ENCODE assay signal across 26 mouse cellular contexts in genomic region chr17:14643996-14644395, GRCm38 (mm10). TPM values are rescaled to one million over a fixed set of nuclear protein-coding genes. Genes with fewer than 3 reads are reported as not detected.
"Had no signal": no experiment of that assay in that cellular context is flagged by ENCODE, and none has a peak within 500 bp of the region (broad histone marks: within the 10 kb centered on the region; RNA-seq: fewer than 3 reads in every experiment).

No protein-coding gene starts in this region.

- H3K4me3 ChIP-seq: kidney, embryonic 15.5 days; left cerebral cortex, adult 2 months; limb, embryonic 13.5 days; midbrain, embryonic 12.5 days; midbrain, embryonic 15.5 days; myocyte; neural tube, embryonic 13.5 days; stomach, embryonic 15.5 days had no signal

- H3K4me1 ChIP-seq: kidney, embryonic 15.5 days; midbrain, embryonic 12.5 days; midbrain, embryonic 15.5 days had no signal

- H3K27ac ChIP-seq: kidney, embryonic 15.5 days; left cerebral cortex, adult 2 months; limb, embryonic 13.5 days; liver, embryonic 14.5 days; macrophage; midbrain, embryonic 12.5 days; midbrain, embryonic 15.5 days; neural tube, embryonic 13.5 days; stomach, embryonic 15.5 days had no signal

- H3K27me3 ChIP-seq: kidney, embryonic 15.5 days; limb, embryonic 13.5 days; midbrain, embryonic 12.5 days; midbrain, embryonic 15.5 days; neural tube, embryonic 13.5 days; stomach, embryonic 15.5 days had no signal

- ATAC-seq: liver, postnatal 0 days; lung, postnatal 0 days; midbrain, embryonic 15.5 days had no signal

- H3K4me2 ChIP-seq: kidney, embryonic 15.5 days; limb, embryonic 13.5 days; liver, embryonic 11.5 days; lung, embryonic 14.5 days; midbrain, embryonic 12.5 days; midbrain, embryonic 15.5 days; neural tube, embryonic 13.5 days; stomach, embryonic 15.5 days had no signal

- H3K36me3 ChIP-seq: kidney, embryonic 15.5 days; limb, embryonic 13.5 days; midbrain, embryonic 12.5 days; midbrain, embryonic 15.5 days; neural tube, embryonic 13.5 days; stomach, embryonic 15.5 days had no signal

- H3K9ac ChIP-seq: kidney, embryonic 15.5 days; limb, embryonic 13.5 days; liver, embryonic 14.5 days; liver, postnatal 0 days; lung, embryonic 14.5 days; midbrain, embryonic 12.5 days; midbrain, embryonic 15.5 days; neural tube, embryonic 13.5 days; stomach, embryonic 15.5 days had no signal

- H3K9me3 ChIP-seq: kidney, embryonic 15.5 days; limb, embryonic 13.5 days; midbrain, embryonic 12.5 days; midbrain, embryonic 15.5 days; neural tube, embryonic 13.5 days; stomach, embryonic 15.5 days had no signal

- DNase-seq: kidney, adult 8-10 months; kidney, postnatal 10 days; kidney, postnatal 36 days; layer of hippocampus, postnatal 36 days; left cerebral cortex, postnatal 4 days; liver, postnatal 0 days; lung, embryonic 14.5 days; retina, postnatal 1 day; right cerebral cortex, postnatal 25 days; spleen, adult 18-20 months; thymus, adult 2 months; thymus, postnatal 14 days; thymus, postnatal 4 days had no signal

RNA-seq across cellular contexts. Expression of gene Thbs2, which starts 50.0 kb away (rescaled TPM):
- total RNA-seq: neutrophil, adult 5-6 weeks had no signal
- polyA plus RNA-seq: macrophage had no signal
